ENCODE assay signal across 8 mouse cellular contexts in genomic region chr16:34691156-34691555, GRCm38 (mm10). TPM values are rescaled to one million over a fixed set of nuclear protein-coding genes. Genes with fewer than 3 reads are reported as not detected.
DNase-seq lines count a peak whose midpoint lies in the region; ATAC-seq and TF ChIP-seq lines count a peak whose summit lies in the region.

No protein-coding gene starts in this region.

- no peak for TF ChIP-seq EP300 in lung, postnatal 0 days (IDR thresholded peaks at IDR 0.05)

- H3K36me3 ChIP-seq in hindbrain, embryonic 15.5 days = no peaks in the 10 kb centered on the region
- H3K36me3 ChIP-seq in lung, postnatal 0 days (ENCODE audit: insufficient read depth, low read length) = no peaks in the 10 kb centered on the region

- H3K9ac ChIP-seq in hindbrain, embryonic 15.5 days = peak overlapping the region; percentile 64
- peak overlapping the region; percentile 65 for H3K9ac ChIP-seq in lung, postnatal 0 days (replicated peaks; ENCODE audit: low read depth)

- no peak for TF ChIP-seq CTCF in lung, postnatal 0 days (IDR thresholded peaks at IDR 0.05)

- H3K9me3 ChIP-seq in hindbrain, embryonic 15.5 days = no peaks in the 10 kb centered on the region
- no peaks in the 10 kb centered on the region for H3K9me3 ChIP-seq in lung, postnatal 0 days (ENCODE audit: low read length)

- peak overlapping the region; percentile 89; the same call in 1 of the 2 replicates for H3K27ac ChIP-seq in hindbrain, embryonic 15.5 days (replicated peaks)
- H3K27ac ChIP-seq in lung, postnatal 0 days (ENCODE audit: low read length) = peak overlapping the region; percentile 89

- DNase-seq in thymus, postnatal 0 days (ENCODE audit: low spot score) = peak; percentile 6
- DNase-seq in thymus, postnatal 25 days = no peak
- peak; percentile 21 to 22 for DNase-seq in cerebellum, postnatal 14 days
- peak; percentile 33 for DNase-seq in lung, postnatal 0 days (ENCODE audit: low spot score)
- DNase-seq in yolk sac, embryonic 10.5 days (ENCODE audit: low spot score) = no peak
- no peak for DNase-seq in gastrocnemius, adult 8-10 months (ENCODE audit: low spot score in 2 of 2)
- no peak for DNase-seq in gastrocnemius, postnatal 14 days

- peak overlapping the region; percentile 82 for H3K4me3 ChIP-seq in hindbrain, embryonic 15.5 days
- H3K4me3 ChIP-seq in lung, postnatal 0 days (ENCODE audit: low read depth, low read length) = peak overlapping the region; percentile 65

- H3K4me2 ChIP-seq in hindbrain, embryonic 15.5 days = peak overlapping the region; percentile 92
- peak overlapping the region; percentile 79 for H3K4me2 ChIP-seq in lung, postnatal 0 days (replicated peaks; ENCODE audit: low read depth, low read length)

- intact Hi-C loops in gastrocnemius, postnatal 14 days (cut with DNase I; ENCODE audit: low total_unique reads) = no loop called here

- 11% methylated on average over 11 of the region's 11 CpGs for WGBS in hindbrain, embryonic 15.5 days
- WGBS in lung, postnatal 0 days = 9% methylated on average over 11 of the region's 11 CpGs

- no peaks in the 10 kb centered on the region for H3K27me3 ChIP-seq in hindbrain, embryonic 15.5 days
- H3K27me3 ChIP-seq in lung, postnatal 0 days (replicated peaks; ENCODE audit: insufficient read depth, low read length) = no peaks in the 10 kb centered on the region

- ATAC-seq in hindbrain, embryonic 15.5 days (ENCODE audit: low FRiP score, low read depth) = no peak
- ATAC-seq in lung, postnatal 0 days = no peak

- peaks cover 7% of the 10 kb centered on the region for H3K4me1 ChIP-seq in hindbrain, embryonic 15.5 days (replicated peaks)
- peaks cover 5% of the 10 kb centered on the region; the same call in 1 of the 2 replicates for H3K4me1 ChIP-seq in lung, postnatal 0 days (ENCODE audit: insufficient read depth, low read depth, low read length)

RNA-seq across cellular contexts. Expression of gene Ccdc14, which starts 0.7 kb away (rescaled TPM):
- polyA plus RNA-seq in thymus, postnatal 0 days (2015; fragmentation: Nextera tagmentation; extraction: Ambion mirVana) = 4.7 and 5.0 TPM in 2 replicates
- polyA plus RNA-seq in hindbrain, embryonic 15.5 days (2015; fragmentation: Nextera tagmentation; extraction: Ambion mirVana) = 3.3 and 3.8 TPM in 2 replicates
- 2.7 and 2.9 TPM in 2 replicates for polyA plus RNA-seq in lung, postnatal 0 days (2015; fragmentation: Nextera tagmentation; extraction: Ambion mirVana)
- 1 to 10 TPM; 1.5 to 2.4 (median 2.2) TPM for total RNA-seq in gastrocnemius, adult 8-10 months (2022)
- total RNA-seq in gastrocnemius, postnatal 14 days (2021) = 1 to 10 TPM; 2.5 to 2.6 TPM

RNA-seq across cellular contexts. Expression of gene Ropn1, which starts 41.4 kb away (rescaled TPM):
- polyA plus RNA-seq in thymus, postnatal 0 days (2015; fragmentation: Nextera tagmentation; extraction: Ambion mirVana) = not detected in 2 replicates
- polyA plus RNA-seq in hindbrain, embryonic 15.5 days (2015; fragmentation: Nextera tagmentation; extraction: Ambion mirVana) = not detected in 2 replicates
- not detected in 2 replicates for polyA plus RNA-seq in lung, postnatal 0 days (2015; fragmentation: Nextera tagmentation; extraction: Ambion mirVana)
- total RNA-seq in gastrocnemius, adult 8-10 months (2022) = not detected
- total RNA-seq in gastrocnemius, postnatal 14 days (2021) = not detected

RNA-seq across cellular contexts. Expression of gene Mylk, which starts 53.9 kb away (rescaled TPM):
- polyA plus RNA-seq in thymus, postnatal 0 days (2015; fragmentation: Nextera tagmentation; extraction: Ambion mirVana) = 5.2 and 6.1 TPM in 2 replicates
- polyA plus RNA-seq in hindbrain, embryonic 15.5 days (2015; fragmentation: Nextera tagmentation; extraction: Ambion mirVana) = 5.3 and 6.4 TPM in 2 replicates
- polyA plus RNA-seq in lung, postnatal 0 days (2015; fragmentation: Nextera tagmentation; extraction: Ambion mirVana) = 55.7 and 72.3 TPM in 2 replicates
- total RNA-seq in gastrocnemius, adult 8-10 months (2022) = 10 to 100 TPM; 13.7 to 24.6 (median 18.8) TPM
- total RNA-seq in gastrocnemius, postnatal 14 days (2021) = 10 to 100 TPM; 30.8 to 35.8 TPM

Comparison
In these comparisons a context has a peak if more than half of its experiments do, and no peak if none do; other contexts are left out.
1. DNase-seq: peak in thymus, postnatal 0 days (single experiment), cerebellum, postnatal 14 days (2 of 2) and lung, postnatal 0 days (single experiment); none in thymus, postnatal 25 days (single experiment), yolk sac, embryonic 10.5 days (single experiment), gastrocnemius, adult 8-10 months (0 of 2) and gastrocnemius, postnatal 14 days (single experiment).